Mouse (Mus musculus): ENCODE data around the gene Tbc1d23.

GRCm38 (mm10) chr16:57151437-57151836, 79.9 kb downstream of the Tbc1d23 start:
- no peak for TF ChIP-seq CTCF (IDR thresholded peaks at IDR 0.05; ENCODE audit: low read depth)
- TF ChIP-seq EP300 (IDR thresholded peaks at IDR 0.05; ENCODE audit: low read depth): no peak

Data from liver, embryonic 14.5 days (tissue).